Mouse (Mus musculus) liver, postnatal 0 days (tissue): ENCODE measurements at regions not wholly inside any gene's neighbourhood (a gene's known extent, or its start where the extent isn't known, plus 50 kb on each side); places are given as distances from the start of the nearest gene placed in this dataset.

Experiments used
- ATAC-seq: fragments of 200-750 bp; cut with Nextera tagmentation; 2 replicates; pipeline ENCODE4 v1.8.0; 2017; ENCODE audit warnings: mild to moderate bottlenecking, moderate library complexity
- DNase-seq: peaks from one replicate; pipeline ENCODE4 v3.0.0-alpha.2; 2016
- H3K27ac ChIP-seq: fragments of 300-500 bp; sonication (generic); 2 replicates; pipeline ENCODE4 v1.5.1; 2014; ENCODE audit warnings: antibody characterized with exemption, moderate library complexity, mild to moderate bottlenecking, low read depth
- H3K27me3 ChIP-seq: fragments of 300-500 bp; sonication (generic); 2 replicates; pipeline ENCODE4 v1.6.1; 2014; ENCODE audit warnings: low read length, control low read depth, mixed read lengths; ENCODE audit not compliant: insufficient read depth
- H3K36me3 ChIP-seq: fragments of 300-500 bp; sonication (generic); replicated peaks from 2 replicates; pipeline ENCODE4 v1.6.1; 2014; ENCODE audit warnings: mild to moderate bottlenecking, control low read depth, low read length, moderate library complexity, mixed read lengths; ENCODE audit not compliant: insufficient read depth
- H3K4me1 ChIP-seq: fragments of 300-500 bp; sonication (generic); 2 replicates; pipeline ENCODE4 v1.6.1; 2014; ENCODE audit warnings: antibody characterized with exemption, mild to moderate bottlenecking, control low read depth; ENCODE audit not compliant: insufficient read depth
- H3K4me2 ChIP-seq: fragments of 300-500 bp; sonication (generic); 2 replicates; pipeline ENCODE4 v1.6.1; 2014; ENCODE audit warnings: low read depth, mild to moderate bottlenecking, low read length, moderate library complexity, mixed read lengths
- H3K4me3 ChIP-seq: fragments of 300-500 bp; sonication (generic); 2 replicates; pipeline ENCODE4 v1.5.1; 2014; ENCODE audit warnings: low read depth, low read length
- H3K9ac ChIP-seq: fragments of 300-500 bp; sonication (generic); replicated peaks from 2 replicates; pipeline ENCODE4 v1.6.1; 2014; ENCODE audit warnings: mild to moderate bottlenecking, moderate library complexity
- H3K9me3 ChIP-seq: fragments of 300-500 bp; sonication (generic); 2 replicates; pipeline ENCODE4 v1.6.1; 2016; ENCODE audit warnings: mild to moderate bottlenecking, control low read depth, low read length, mixed read lengths
- CTCF ChIP-seq: sonication (generic); IDR thresholded peaks from 2 replicates; pipeline ENCODE4 v1.5.1; 2016; ENCODE audit warnings: antibody characterized with exemption, low read depth
- EP300 ChIP-seq: IDR thresholded peaks from 2 replicates; pipeline ENCODE4 v1.6.1; 2016; ENCODE audit warnings: antibody characterized with exemption, low read depth, mild to moderate bottlenecking
- WGBS: fragments of 180-500 bp; shearing (Covaris S2); extraction: QIAGEN DNeasy Blood & Tissue Kit; methylation state at CpG from one replicate; pipeline ENCODE4 v1.1.7; 2014; ENCODE audit not compliant: insufficient replicate concordance; 5-methylcytosine and 5-hydroxymethylcytosine counted together

DNA sequence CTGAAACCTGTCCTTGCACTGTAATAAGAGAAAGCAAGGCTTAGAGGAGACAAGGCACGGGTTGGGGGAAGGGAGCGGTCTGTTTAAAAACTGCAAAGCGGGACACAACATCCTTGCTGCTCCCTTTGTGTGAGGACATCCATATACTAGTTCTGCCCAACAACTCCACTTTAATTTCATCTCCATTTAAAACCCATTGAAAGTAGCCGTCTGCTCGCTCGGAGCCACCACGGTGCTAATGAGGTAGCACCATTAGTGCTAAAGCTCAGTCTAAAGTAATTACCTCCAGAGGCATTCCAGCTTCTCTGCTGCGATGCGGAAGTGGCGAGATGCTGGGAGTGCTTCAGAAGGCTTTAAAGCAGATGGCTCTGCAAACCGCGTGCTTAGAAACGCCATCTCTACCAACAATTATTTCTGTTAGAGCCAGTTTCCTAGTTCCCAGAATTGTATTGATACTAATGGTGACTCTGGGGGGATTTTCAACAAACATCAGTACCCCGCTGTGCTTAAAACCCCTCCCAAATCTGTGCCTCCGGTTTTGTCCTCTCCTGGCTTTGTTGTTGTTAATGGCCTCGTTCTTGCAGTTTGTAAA is 154.7 kb upstream of the Tmtc1 start:
- no peaks in the 10 kb centered on the region for H3K9me3 ChIP-seq
- no peaks in the 10 kb centered on the region for H3K27me3 ChIP-seq
- no peak for DNase-seq
- no peak overlapping the region for H3K27ac ChIP-seq
- WGBS: 20% methylated on average over 16 of the region's 16 CpGs
- H3K9ac ChIP-seq: no peak overlapping the region
- peak overlapping the region; percentile 24; the same call in 1 of the 2 replicates for H3K4me2 ChIP-seq
- no peak overlapping the region for H3K4me3 ChIP-seq
- no peak for TF ChIP-seq CTCF
- no peak for ATAC-seq
- H3K36me3 ChIP-seq: no peaks in the 10 kb centered on the region
- H3K4me1 ChIP-seq: peaks cover 14% of the 10 kb centered on the region

GRCm38 (mm10) chr6:148595009-148595770 is 151.0 kb upstream of the Tmtc1 start:
- no peak for TF ChIP-seq CTCF
- no peak for TF ChIP-seq EP300
- H3K9me3 ChIP-seq: no peaks in the 10 kb centered on the region
- WGBS: 61% methylated on average over 3 of the region's 3 CpGs
- ATAC-seq: no peak
- H3K9ac ChIP-seq: no peak overlapping the region
- no peak for DNase-seq
- H3K27me3 ChIP-seq: no peaks in the 10 kb centered on the region
- no peak overlapping the region for H3K27ac ChIP-seq
- H3K36me3 ChIP-seq: no peaks in the 10 kb centered on the region
- H3K4me1 ChIP-seq: peaks cover 6% of the 10 kb centered on the region; the same call in 1 of the 2 replicates
- no peak overlapping the region for H3K4me3 ChIP-seq
- H3K4me2 ChIP-seq: no peak overlapping the region

- DNase-seq: no peak
- WGBS: 80% methylated on average over 4 of the region's 4 CpGs
- Histone ChIP-seq H3K4me2 (no peak overlapping the region), H3K27ac (no peak overlapping the region), H3K4me1 (no peaks in the 10 kb centered on the region), H3K27me3 (no peaks in the 10 kb centered on the region), H3K4me3 (no peak overlapping the region), H3K36me3 (no peaks in the 10 kb centered on the region), H3K9me3 (no peaks in the 10 kb centered on the region), H3K9ac (no peak overlapping the region)
- no peak for TF ChIP-seq EP300
- no peak for TF ChIP-seq CTCF
- ATAC-seq: no peak
These were observed 144.8 kb upstream of the Tmtc1 start for GRCm38 (mm10) chr6:148588971-148589370.

DNA sequence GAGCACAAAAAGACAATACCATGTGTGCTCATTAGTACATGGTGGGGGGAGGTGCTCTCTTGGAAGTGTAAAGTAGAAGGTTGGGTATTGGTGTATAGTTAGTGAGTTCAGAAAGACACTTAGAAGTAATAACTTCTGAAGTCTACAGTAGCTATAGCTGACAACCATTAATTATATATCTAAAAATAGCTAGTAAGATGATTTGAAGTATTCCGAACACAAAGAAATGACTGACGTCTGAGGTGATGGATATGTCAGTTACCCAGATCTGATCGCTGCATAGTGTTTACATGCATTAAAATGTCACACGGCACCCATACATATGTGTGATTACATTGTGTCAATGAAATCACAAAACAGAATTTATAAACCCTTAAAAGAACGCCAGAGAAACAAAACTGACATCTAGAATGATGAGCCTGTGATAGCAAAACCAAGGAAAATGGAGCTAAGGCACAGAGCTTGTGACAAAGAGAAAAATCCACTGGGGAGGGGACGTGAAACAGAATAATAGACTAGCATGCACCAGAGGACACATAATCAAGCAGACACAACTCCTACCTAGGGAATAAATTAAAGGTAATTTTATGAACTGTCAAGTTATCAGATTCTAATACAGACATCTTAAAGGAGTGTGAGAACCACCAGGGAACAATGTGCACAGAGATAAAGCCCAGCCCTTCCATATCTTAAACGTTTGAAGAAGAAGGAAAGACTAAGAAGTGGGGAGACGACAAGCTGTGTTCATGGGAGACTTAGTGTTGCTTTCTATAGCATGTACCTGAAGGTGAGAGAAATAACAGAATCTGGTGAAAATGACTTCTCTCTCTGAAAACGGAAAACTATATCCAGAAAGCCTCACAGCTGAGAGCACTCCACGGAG is 142.5 kb upstream of the Tmtc1 start:
- Histone ChIP-seq H3K4me3 (no peak overlapping the region), H3K36me3 (no peaks in the 10 kb centered on the region), H3K9me3 (no peaks in the 10 kb centered on the region), H3K27ac (no peak overlapping the region), H3K27me3 (no peaks in the 10 kb centered on the region), H3K4me1 (no peaks in the 10 kb centered on the region), H3K9ac (no peak overlapping the region), H3K4me2 (no peak overlapping the region)
- no peak for TF ChIP-seq CTCF
- no peak for TF ChIP-seq EP300
- WGBS: 66% methylated on average over 10 of the region's 10 CpGs
- ATAC-seq (no peak), DNase-seq (no peak)

DNA sequence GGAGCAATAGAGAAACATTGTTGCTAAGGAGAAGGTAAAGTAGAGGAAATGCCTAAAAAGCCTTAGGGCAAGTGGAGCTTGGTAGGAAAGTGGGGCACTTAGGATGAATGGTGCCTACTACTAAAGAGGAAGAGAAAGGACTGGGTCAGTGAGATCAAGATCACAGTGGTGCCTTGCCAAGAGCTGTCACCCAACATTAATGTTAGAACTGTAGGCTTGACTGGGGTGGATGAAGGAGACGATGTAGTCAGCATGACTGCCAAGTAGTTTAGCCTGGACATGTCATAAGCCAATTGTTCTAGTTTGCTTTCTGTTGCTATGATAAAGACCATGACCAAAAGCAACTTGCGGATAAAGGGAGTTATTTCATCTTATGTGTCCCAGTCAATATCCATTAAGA is 139.9 kb upstream of the Tmtc1 start:
- H3K4me3 ChIP-seq: no peak overlapping the region

DNA sequence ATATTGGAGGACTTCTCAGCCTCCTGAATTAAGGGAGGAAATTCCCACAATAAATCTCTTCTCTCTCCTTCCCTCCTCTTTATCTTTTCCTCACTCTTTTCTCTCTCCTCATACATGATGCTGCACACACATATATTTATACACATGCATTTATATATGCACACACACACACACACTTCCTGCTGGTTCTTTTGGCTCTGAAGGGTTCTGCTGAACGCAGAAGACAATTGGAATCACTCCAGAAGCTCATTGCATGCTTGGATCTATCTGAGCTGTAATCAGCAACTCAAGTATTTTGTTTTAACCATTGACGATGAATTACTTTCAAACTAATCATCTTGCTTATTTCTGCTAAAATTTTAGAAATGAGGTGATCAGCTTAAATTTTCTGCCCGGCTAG is 134.1 kb upstream of the Tmtc1 start:
- DNase-seq: no peak
- Histone ChIP-seq H3K4me2 (no peak overlapping the region), H3K4me1 (no peaks in the 10 kb centered on the region), H3K4me3 (no peak overlapping the region), H3K9ac (no peak overlapping the region), H3K36me3 (no peaks in the 10 kb centered on the region), H3K27ac (no peak overlapping the region), H3K9me3 (no peaks in the 10 kb centered on the region), H3K27me3 (no peaks in the 10 kb centered on the region)
- ATAC-seq: no peak
- WGBS: 75% methylated on average over 3 of the region's 3 CpGs
- TF ChIP-seq EP300: no peak
- no peak for TF ChIP-seq CTCF

More for the DNA sequence above, 139.9 kb upstream of the Tmtc1 start:
- Histone ChIP-seq H3K27me3 (no peaks in the 10 kb centered on the region), H3K4me2 (no peak overlapping the region), H3K4me1 (no peaks in the 10 kb centered on the region), H3K9ac (no peak overlapping the region), H3K36me3 (no peaks in the 10 kb centered on the region), H3K9me3 (no peaks in the 10 kb centered on the region), H3K27ac (no peak overlapping the region)
- no peak for TF ChIP-seq EP300
- no peak for DNase-seq
- no peak for ATAC-seq
- 89% methylated on average over 2 of the region's 2 CpGs for WGBS
